Mouse (Mus musculus): ENCODE measurements around the gene Galnt9. TPM values are rescaled to one million over a fixed set of nuclear protein-coding genes. Genes with fewer than 3 reads are reported as not detected.

Gene Galnt9
- total and polyA plus RNA-seq, 3 experiments, result 0.05 TPM; not detected in 2

DNA sequence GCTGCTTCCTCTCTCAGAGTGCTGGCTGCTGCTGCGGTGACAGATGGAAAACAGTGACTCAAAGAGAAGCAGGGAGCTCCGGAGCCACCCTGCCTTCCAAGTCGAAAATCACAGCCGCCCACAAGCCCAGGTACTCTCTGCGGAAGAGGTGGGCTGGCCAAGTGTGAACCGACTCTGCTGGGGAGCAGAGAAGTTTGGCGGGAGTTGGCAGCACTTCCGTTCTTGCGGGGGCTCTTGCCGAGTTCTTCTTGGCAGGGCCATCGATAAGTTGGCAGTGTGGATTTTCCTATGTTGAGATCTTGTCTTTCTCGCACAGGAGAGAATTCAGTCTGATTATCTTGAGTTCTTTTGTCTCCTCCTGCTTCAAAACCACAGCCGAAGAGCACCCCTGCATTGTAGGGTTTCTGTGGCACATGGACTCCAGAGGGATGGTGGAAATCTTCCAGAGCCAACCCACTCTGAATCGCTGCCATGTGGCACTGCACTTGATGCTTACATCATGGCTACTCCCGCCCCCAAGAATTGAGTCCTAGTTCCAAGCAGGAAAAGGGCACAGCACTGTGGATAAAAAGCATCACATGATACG, 18.7 kb downstream of the Galnt9 start:
- TF ChIP-seq CTCF (IDR thresholded peaks at IDR 0.05; ENCODE audit: low read depth, low read length), result no peak
- TF ChIP-seq POLR2AphosphoS5 (IDR thresholded peaks at IDR 0.05; ENCODE audit: insufficient replicate concordance, low read depth, low read length), result no peak
- TF ChIP-seq GATA1 (IDR thresholded peaks at IDR 0.05; ENCODE audit: borderline replicate concordance, low read length), result no peak
- no peak for TF ChIP-seq GATA2 (IDR thresholded peaks at IDR 0.05; ENCODE audit: borderline replicate concordance, low read depth, low read length)
- no peak for TF ChIP-seq TAL1 (conservative IDR thresholded peaks at IDR 0.05; ENCODE audit: low read depth, low read length)
- Histone ChIP-seq H3K9me3 (replicated peaks) (no peaks in the 10 kb centered on the region), H3K36me3 (replicated peaks) (no peaks in the 10 kb centered on the region), H3K4me3 (ENCODE audit: low read depth, low read length) (no peak overlapping the region), H3K27me3 (ENCODE audit: insufficient read depth, low read length) (no peaks in the 10 kb centered on the region), H3K4me1 (ENCODE audit: insufficient read depth, low read depth, low read length) (peaks cover 2% of the 10 kb centered on the region; the same call in 1 of the 2 replicates)
- DNase-seq (ENCODE audit: low spot score) (no peak), ATAC-seq (ENCODE audit: extremely low read depth, insufficient number of reproducible peaks, low FRiP score, poor library complexity, severe bottlenecking) (no peak)

DNA sequence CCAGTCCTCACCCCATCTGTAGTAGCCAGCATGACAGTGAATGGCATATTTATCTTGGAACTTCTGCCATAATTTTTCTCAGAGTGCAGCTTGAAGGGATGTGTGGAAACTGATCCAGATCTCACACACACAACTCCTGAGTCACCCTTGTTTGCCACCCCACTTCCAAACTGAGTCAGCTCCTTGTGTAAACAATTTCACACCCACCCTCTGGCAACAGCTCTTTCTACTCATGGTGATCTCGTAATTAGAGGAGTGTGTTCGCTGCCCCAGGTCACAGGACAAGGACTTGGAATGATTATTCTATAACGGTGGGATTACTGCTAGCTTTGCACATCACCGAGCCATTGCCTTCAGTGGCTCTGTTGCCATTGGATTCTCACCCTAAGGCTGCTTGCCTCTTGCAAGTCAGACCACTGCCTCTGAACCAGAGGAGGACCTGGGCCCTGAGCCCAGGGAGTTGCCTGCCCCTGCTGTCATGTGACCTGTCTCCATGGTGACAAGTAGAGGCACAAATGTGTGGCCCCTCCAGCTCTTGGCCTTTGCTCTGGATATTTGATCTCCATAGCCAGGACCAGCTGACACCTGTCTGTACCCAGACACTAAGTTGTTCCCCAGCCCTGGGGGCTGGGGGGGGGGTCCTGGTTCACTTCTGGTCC, 21.0 kb downstream of the Galnt9 start:
- no peaks in the 10 kb centered on the region for H3K27me3 ChIP-seq (ENCODE audit: insufficient read depth, low read length)
- ATAC-seq (ENCODE audit: extremely low read depth, insufficient number of reproducible peaks, low FRiP score, poor library complexity, severe bottlenecking), result no peak

DNA sequence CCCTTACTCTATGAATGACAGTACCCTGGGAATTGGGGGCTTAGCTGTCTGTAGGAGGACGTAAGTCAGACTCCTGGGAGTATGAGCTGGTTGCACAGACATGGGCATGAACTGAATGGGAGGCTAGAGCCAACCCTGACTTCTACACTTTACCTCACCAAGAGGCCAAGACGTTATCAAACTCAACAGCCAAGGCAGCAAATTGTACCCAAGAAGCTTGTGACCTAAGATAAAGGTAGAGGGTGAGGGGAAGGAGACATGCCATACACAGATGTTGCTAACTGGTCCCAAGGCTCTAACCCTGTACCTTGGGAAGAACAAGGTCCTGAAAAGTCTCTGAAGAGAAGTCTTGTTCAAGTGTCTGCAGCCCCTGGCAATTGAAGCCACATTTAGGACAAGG, 23.4 kb downstream of the Galnt9 start:
- Histone ChIP-seq H3K27me3 (ENCODE audit: insufficient read depth, low read length) (peaks cover 3% of the 10 kb centered on the region; the same call in 1 of the 2 replicates), H3K36me3 (replicated peaks) (no peaks in the 10 kb centered on the region), H3K4me3 (ENCODE audit: low read depth, low read length) (no peak overlapping the region), H3K4me1 (ENCODE audit: insufficient read depth, low read depth, low read length) (peaks cover 2% of the 10 kb centered on the region; the same call in 1 of the 2 replicates), H3K9me3 (replicated peaks) (no peaks in the 10 kb centered on the region)
- TF ChIP-seq POLR2AphosphoS5 (IDR thresholded peaks at IDR 0.05; ENCODE audit: insufficient replicate concordance, low read depth, low read length), result no peak
- TF ChIP-seq GATA1 (IDR thresholded peaks at IDR 0.05; ENCODE audit: borderline replicate concordance, low read length), result no peak
- no peak for TF ChIP-seq TAL1 (conservative IDR thresholded peaks at IDR 0.05; ENCODE audit: low read depth, low read length)
- TF ChIP-seq GATA2 (IDR thresholded peaks at IDR 0.05; ENCODE audit: borderline replicate concordance, low read depth, low read length), result no peak
- TF ChIP-seq CTCF (IDR thresholded peaks at IDR 0.05; ENCODE audit: low read depth, low read length), result no peak
- no peak for DNase-seq (ENCODE audit: low spot score)
- no peak for ATAC-seq (ENCODE audit: extremely low read depth, insufficient number of reproducible peaks, low FRiP score, poor library complexity, severe bottlenecking)

More for the DNA sequence above, 21.0 kb downstream of the Galnt9 start:
- H3K4me1 ChIP-seq (ENCODE audit: insufficient read depth, low read depth, low read length), result peaks cover 2% of the 10 kb centered on the region; the same call in 1 of the 2 replicates
- H3K4me3 ChIP-seq (ENCODE audit: low read depth, low read length), result no peak overlapping the region
- TF ChIP-seq TAL1 (conservative IDR thresholded peaks at IDR 0.05; ENCODE audit: low read depth, low read length) (no peak), POLR2AphosphoS5 (IDR thresholded peaks at IDR 0.05; ENCODE audit: insufficient replicate concordance, low read depth, low read length) (no peak), GATA1 (IDR thresholded peaks at IDR 0.05; ENCODE audit: borderline replicate concordance, low read length) (no peak), GATA2 (IDR thresholded peaks at IDR 0.05; ENCODE audit: borderline replicate concordance, low read depth, low read length) (no peak), CTCF (IDR thresholded peaks at IDR 0.05; ENCODE audit: low read depth, low read length) (no peak)
- H3K36me3 ChIP-seq (replicated peaks), result no peaks in the 10 kb centered on the region
- DNase-seq (ENCODE audit: low spot score), result no peak
- H3K9me3 ChIP-seq (replicated peaks), result no peaks in the 10 kb centered on the region

DNA sequence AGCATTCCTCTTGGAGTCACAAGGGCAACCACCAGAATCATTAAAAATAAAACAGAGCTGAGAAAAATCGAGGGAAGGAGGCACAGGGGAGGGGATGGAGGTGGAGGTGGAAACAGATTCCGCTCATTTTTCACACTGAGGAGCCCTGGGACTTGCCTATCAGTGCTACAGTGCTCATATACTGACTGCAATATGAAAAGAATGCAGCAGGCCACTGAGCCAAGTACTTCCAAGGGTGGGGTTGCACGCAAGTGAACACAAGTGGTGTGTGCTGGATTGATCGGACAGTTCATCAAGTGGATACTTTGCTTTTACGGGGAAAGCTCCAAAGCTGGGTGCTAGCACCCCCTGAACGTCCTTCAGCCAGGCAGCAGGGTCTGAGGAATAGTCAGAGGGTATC, 30.7 kb downstream of the Galnt9 start:
- ATAC-seq (ENCODE audit: extremely low read depth, insufficient number of reproducible peaks, low FRiP score, poor library complexity, severe bottlenecking) (no peak), DNase-seq (ENCODE audit: low spot score) (no peak)
- H3K4me1 ChIP-seq (ENCODE audit: insufficient read depth, low read depth, low read length), result no peaks in the 10 kb centered on the region
- H3K4me3 ChIP-seq (ENCODE audit: low read depth, low read length), result no peak overlapping the region
- TF ChIP-seq CTCF (IDR thresholded peaks at IDR 0.05; ENCODE audit: low read depth, low read length) (no peak), POLR2AphosphoS5 (IDR thresholded peaks at IDR 0.05; ENCODE audit: insufficient replicate concordance, low read depth, low read length) (no peak), GATA1 (IDR thresholded peaks at IDR 0.05; ENCODE audit: borderline replicate concordance, low read length) (no peak), GATA2 (IDR thresholded peaks at IDR 0.05; ENCODE audit: borderline replicate concordance, low read depth, low read length) (no peak), TAL1 (conservative IDR thresholded peaks at IDR 0.05; ENCODE audit: low read depth, low read length) (no peak)
- peaks cover 16% of the 10 kb centered on the region; the same call in 1 of the 2 replicates for H3K27me3 ChIP-seq (ENCODE audit: insufficient read depth, low read length)
- no peaks in the 10 kb centered on the region for H3K36me3 ChIP-seq (replicated peaks)
- H3K9me3 ChIP-seq (replicated peaks), result no peaks in the 10 kb centered on the region

DNA sequence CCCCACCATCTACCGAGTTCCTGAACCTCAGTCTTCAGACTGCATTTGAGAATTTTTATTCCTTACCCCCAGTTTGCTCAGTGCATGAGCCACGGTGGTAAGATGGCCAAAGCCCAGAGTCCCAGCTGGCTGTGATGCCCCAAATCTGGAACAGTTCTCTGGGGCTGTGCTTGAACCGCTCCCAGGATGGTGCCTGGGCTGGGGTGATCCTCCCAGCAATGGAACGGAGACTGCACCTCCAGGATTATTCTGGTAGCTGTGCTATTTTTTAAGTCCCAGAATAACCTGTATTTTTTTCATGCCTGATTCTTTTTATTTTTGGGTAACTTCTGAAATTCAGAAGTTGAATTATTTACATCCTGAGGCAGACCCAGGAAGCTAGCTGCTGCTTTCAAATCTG, 35.1 kb downstream of the Galnt9 start:
- Histone ChIP-seq H3K9me3 (replicated peaks) (no peaks in the 10 kb centered on the region), H3K4me3 (ENCODE audit: low read depth, low read length) (no peak overlapping the region), H3K4me1 (ENCODE audit: insufficient read depth, low read depth, low read length) (no peaks in the 10 kb centered on the region), H3K27me3 (ENCODE audit: insufficient read depth, low read length) (peaks cover 10% of the 10 kb centered on the region; the same call in 1 of the 2 replicates), H3K36me3 (replicated peaks) (no peaks in the 10 kb centered on the region)
- ATAC-seq (ENCODE audit: extremely low read depth, insufficient number of reproducible peaks, low FRiP score, poor library complexity, severe bottlenecking) (no peak), DNase-seq (ENCODE audit: low spot score) (no peak)
- TF ChIP-seq GATA1 (IDR thresholded peaks at IDR 0.05; ENCODE audit: borderline replicate concordance, low read length), result no peak

DNA sequence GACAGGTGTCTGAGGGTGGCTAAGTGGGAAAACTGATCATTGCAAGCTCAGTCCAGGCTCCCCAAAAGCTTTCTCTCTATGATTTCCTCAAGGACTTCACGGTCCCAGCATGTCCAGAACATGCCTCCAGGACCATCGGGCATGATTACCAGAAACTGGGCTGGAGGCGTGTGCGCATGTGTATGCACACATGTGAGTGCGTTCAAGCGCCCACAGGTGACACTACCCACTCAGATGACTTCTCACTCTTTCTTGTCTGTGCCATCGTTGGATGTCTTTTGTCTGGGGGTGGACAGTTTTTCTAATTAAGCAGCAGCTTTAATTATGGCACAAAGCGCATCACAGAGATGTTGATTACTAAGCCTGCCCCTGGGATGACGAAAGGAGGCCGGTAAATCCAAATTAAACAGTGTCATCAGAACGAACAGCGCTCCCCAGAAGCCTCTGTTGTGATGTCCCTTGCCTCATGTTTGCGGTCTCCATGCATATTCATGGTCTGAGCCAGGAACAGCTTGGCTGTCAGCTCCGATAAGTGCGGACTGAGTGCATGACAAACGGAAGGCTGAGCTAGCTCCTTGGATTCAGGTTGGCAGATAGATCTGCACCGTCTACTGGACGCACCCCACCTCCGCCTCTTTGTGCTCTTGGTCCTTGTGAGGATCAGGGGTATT, 36.5 kb downstream of the Galnt9 start:
- DNase-seq (ENCODE audit: low spot score), result no peak
- no peak for ATAC-seq (ENCODE audit: extremely low read depth, insufficient number of reproducible peaks, low FRiP score, poor library complexity, severe bottlenecking)
- peaks cover 3% of the 10 kb centered on the region; the same call in 1 of the 2 replicates for H3K27me3 ChIP-seq (ENCODE audit: insufficient read depth, low read length)
- H3K9me3 ChIP-seq (replicated peaks), result no peaks in the 10 kb centered on the region
- H3K36me3 ChIP-seq (replicated peaks), result no peaks in the 10 kb centered on the region
- TF ChIP-seq CTCF (IDR thresholded peaks at IDR 0.05; ENCODE audit: low read depth, low read length), result no peak
- no peak for TF ChIP-seq POLR2AphosphoS5 (IDR thresholded peaks at IDR 0.05; ENCODE audit: insufficient replicate concordance, low read depth, low read length)
- H3K4me3 ChIP-seq (ENCODE audit: low read depth, low read length), result no peak overlapping the region
- H3K4me1 ChIP-seq (ENCODE audit: insufficient read depth, low read depth, low read length), result no peaks in the 10 kb centered on the region

All from G1E (cell line).